Mouse (Mus musculus) stomach, postnatal 0 days (tissue): Measurements from ENCODE around the gene Bbc3.

ENCODE experiments used
- CTCF ChIP-seq: IDR thresholded peaks from 2 replicates; pipeline ENCODE4 v1.5.1; 2016; ENCODE audit warnings: antibody characterized with exemption, low read depth, mild to moderate bottlenecking, moderate library complexity
- EP300 ChIP-seq: optimal IDR thresholded peaks from 2 replicates; pipeline ENCODE3; 2016; ENCODE audit warnings: antibody characterized with exemption

GRCm38 (mm10) chr7:16261097-16261496 lies 47.1 kb upstream of the Bbc3 start:
- TF ChIP-seq CTCF (no peak), EP300 (no peak)
